Mouse (Mus musculus) brain, embryonic 14.5 days (tissue): ENCODE measurements around the gene Samd4.

Experiments used
- CTCF ChIP-seq: fragments of 200-500 bp; IDR thresholded peaks from 2 replicates; pipeline ENCODE4 v1.5.1; 2012; ENCODE audit warnings: inconsistent platforms, mild to moderate bottlenecking, moderate library complexity, borderline replicate concordance; ENCODE audit not compliant: insufficient read depth, insufficient read length; ENCODE audit errors: extremely low read depth
- POLR2A ChIP-seq: fragments of 200-500 bp; IDR thresholded peaks from 2 replicates; pipeline ENCODE4 v1.6.1; 2012; ENCODE audit warnings: mild to moderate bottlenecking, inconsistent platforms, borderline replicate concordance; ENCODE audit not compliant: poor library complexity, insufficient read depth, insufficient read length, severe bottlenecking; ENCODE audit errors: extremely low read depth

- TF ChIP-seq CTCF (no peak), POLR2A (no peak)
These were observed 205.7 kb downstream of the Samd4 start for GRCm38 (mm10) chr14:47088339-47088738.
